Mouse (Mus musculus): ENCODE results near the gene Gdf11.

The Gdf11 gene

DNA sequence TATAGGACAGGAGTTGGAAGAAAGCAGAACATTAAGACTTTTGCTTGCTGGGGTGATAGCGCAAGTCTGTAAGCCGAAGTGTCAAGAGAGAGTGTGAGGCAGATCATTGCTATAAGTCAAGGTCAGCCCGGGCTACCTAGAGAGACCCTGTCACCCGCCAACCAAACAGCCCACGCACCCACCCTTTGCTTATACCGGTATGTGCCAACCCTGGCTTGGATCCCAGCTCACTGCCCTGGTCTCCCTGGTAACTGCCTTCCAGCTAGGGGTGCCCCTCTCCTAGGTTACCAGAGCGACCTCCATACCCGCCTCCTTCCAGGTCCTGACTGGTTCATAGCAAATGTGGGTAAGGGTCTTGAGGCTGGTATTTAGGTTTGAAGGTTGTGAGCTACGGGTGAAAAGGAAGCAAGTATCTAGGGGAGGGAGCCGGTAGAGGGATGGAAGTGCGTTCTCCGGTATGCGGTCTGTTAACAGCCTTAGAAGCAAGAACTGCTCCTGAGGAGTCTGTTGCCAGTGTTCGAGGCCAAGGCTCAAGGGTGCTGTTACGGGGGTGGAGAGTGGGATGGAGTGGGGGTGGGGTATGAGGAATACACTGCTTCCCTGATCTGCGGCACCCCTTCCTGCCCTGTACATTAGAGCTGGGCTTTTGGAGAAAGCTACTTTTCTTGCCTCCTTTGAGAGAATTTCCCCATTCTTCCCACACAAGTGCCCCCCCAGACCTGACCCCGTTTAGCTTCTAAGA is 4.6 kb upstream of the Gdf11 start:
- DNase-seq (ENCODE audit: low spot score in 2 of 2): no peak

DNA sequence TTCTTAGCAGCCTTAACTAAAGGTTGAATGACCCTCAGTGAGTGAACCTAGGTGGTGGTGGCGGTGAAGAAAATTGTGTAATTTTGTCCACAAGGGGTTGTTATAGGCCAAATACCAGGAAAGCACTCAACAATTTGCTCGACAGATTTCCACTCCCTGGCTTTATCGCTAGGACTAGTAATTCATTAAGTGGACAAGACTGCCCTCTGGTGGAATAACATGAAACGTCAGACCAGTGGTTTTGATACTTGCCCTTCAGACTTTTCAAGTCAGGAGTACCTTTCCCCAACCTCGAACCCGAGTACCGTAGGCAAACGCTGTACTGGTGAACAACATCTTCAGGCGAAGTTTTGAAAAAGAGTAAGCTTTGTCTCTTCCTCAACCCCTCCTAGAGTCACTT is 3.9 kb upstream of the Gdf11 start:
- peak in 1 of 2 experiments; percentile 62 for DNase-seq (ENCODE audit: low spot score in 2 of 2)

DNA sequence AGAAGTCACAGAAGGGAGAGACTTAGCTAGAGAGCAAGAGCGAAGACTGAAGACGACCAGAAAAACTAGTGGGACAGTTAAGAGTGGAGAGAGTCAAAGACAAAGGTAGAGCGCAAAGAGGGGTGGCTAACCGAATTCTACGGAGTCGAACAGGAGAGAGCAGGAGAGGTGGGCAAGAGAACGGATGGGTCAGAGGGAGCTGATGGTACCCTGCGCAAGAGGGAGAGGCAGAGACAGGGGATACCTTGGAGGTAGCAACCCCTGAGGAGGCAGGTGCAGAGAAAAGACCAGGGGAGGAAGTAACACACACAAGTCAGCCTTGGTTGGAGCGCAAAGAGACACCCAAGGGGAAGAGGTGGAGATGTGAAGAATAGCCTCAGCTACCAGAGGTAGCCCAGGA is 728 bp upstream of the Gdf11 start:
- DNase-seq (ENCODE audit: low spot score in 2 of 2): no peak

DNA sequence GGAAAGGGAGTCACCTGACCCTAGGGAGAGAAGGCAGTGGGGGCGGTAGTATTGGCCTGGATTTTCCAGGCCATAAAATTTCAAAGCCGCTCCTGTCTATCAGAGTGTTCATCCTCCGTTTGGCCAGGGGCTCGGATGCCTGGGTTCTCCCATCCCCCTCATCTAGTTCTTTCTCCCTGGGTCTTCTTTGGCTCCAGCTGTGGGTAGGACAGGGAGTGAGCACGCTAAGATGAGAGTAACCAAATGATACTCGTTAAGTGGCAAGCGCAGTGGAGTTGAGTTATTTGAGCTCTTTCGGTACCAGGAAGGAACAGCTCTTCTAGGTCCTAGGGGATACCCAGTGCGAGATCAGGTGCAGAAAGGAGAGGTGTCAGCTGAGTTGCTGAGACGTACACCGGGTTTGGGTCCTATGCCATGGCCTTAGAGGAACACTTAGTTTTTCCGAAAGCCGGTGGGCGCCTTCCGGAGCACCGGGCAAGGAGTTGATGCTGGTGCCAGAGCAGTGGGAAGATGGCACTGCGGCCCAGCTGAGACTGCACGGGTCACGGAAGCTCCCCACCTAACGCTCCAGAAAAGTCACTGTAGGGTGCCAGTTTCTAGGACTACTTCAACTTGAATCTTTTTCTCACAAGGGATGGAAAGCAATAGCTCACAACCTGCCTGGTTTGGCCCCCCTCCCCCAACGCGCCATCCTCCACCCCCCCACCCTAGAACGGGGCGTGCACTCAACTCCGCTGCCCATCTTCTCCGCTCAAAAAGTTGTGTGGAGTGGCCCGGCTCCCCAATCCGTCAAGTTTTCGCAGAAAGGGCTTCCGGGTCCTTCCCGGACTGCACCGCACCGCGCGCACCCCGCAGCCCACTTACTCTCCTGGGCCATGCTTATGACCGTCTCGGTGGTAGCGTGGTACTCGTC is 879 bp downstream of the Gdf11 start:
- DNase-seq (ENCODE audit: low spot score in 2 of 2): no peak

DNA sequence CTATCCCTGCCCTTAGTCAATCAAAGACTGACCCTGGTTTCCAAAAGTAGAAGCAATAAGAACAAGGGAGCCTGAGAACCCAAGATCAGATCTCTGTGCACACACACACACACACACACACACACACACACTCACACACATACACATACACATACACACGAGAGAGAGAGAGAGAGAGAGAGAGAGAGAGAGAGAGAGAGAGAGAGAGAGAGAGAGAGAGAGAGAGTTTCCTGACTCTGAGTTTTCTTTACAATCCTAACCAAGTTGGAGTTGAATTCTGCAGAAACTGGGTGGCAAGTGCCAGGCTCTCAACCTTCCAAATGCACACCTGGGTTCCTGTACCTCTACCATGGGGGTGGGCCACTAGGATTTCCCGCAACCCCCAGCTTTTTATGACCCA is 1.7 kb downstream of the Gdf11 start:
- DNase-seq (ENCODE audit: low spot score in 2 of 2): no peak

DNA sequence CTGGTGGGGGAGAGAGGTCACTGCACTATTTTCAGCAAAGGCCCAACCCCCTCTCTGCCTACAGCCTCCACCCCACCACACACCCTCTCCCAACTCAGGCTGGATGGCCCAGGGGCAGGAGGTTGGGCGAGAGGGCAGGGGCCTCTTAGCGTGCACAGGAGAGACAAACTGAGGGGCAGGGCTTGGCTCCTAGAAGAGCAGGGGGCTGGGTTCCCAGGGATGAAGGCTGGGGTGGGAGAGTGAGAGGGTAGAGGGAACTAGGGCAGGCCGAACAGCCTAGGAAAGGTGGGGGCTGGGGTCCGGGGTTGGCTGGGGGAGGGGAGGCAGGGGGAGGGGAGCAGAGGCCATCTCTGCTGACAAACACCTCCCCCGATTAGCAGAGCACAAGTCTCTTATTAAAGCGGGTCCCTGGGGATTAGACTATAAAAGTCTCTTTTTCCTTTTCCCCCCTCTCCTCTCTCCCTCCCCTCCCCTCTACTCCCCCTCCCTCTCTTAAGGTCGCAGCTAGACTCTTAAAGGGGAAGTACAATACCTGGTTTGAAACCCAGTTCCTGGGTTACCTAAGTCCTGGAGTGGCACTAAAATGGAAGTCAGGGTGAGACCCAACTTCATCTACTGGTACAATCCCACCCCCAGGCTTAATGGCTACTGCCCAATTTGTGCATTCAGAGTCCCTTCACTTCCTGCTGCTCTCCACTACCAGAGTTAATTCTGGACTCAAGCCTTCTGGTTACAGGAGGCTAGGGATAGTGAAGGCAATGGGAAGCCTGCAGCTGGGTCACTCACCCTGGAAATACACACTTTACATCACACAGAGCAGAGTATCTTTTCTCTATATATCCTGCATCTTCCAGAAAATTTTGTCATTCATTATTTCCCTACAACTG is 2.3 kb downstream of the Gdf11 start:
- DNase-seq (ENCODE audit: low spot score in 2 of 2): no peak

DNA sequence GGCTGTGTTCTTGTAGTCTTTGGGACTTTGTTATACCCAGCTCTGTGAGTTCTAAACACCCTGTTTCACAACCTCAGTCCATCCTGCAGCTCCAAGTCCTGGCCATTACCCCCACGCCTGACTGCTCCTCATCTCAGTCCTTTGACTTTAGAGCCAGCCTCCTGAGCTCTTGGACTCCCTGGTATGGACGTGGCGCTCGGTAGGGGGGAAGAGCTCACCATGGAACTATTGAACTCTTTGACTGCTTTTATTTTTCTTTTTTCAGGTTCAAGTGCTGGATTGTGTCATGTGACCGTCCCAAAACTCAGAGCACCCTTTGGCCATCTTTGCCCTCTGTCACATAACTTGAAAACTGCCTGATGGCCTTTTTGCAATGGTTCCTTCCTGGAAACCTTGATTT is 9.5 kb downstream of the Gdf11 start:
- no peak for DNase-seq (ENCODE audit: low spot score in 2 of 2)

DNA sequence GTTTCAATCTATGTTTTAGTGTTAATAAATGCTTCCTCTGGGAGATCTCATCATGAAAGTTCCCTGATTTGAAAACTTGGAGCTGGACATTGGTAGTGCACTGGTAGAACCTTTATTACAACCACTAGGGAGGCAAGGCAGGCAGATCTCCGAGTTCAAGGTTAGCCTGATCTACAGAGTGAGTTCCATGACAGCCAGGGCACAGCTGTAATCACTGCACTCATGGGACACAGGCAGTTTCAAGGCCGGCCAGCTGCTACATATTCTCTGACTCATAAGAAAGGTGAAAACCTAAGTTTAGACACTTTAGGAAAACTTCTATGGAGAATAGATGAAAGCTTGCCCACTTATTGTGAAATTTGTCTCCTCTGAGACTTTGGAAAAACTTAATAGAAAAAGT is 12.7 kb downstream of the Gdf11 start:
- no peak for DNase-seq (ENCODE audit: low spot score in 2 of 2)

DNA sequence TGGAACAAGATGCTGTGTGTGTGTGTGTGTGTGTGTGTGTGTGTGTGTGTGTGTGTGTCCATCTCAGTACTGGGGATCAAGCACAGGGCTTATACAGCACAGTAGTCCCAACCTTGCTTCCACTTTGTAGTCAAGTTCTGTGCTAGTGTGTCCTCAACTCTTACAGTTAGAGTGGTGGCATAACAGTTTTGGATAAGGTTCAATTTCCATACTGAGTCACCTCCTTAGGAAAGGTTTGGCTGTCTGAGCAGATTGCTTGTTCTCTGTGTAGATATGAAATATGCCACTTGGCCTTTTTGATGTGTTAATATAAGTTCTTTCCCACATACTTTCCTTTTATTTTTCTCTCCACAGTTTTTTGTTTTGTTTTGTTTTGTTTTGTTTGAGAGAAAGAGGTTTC is 13.2 kb downstream of the Gdf11 start:
- no peak for DNase-seq (ENCODE audit: low spot score in 2 of 2)

DNA sequence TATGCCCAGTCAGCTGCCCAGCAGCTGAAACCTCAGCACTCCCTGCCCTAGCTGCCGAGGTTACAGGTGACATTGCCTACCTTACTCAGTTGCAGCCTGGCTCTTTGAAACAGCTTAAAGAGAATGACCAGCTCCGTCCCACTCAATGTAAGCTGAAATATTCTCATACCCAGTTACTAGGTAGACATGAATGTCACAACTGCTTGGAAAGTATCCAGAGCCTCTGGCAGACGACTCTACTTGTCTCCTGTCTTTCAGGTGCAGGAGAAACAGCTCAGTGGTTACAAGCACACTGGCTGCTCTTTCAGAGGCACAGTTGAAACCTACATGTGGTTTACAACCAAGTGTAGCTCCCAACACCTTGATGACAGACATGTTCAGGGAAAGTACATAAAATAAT is 21.2 kb downstream of the Gdf11 start:
- DNase-seq (ENCODE audit: low spot score in 2 of 2): no peak

DNA sequence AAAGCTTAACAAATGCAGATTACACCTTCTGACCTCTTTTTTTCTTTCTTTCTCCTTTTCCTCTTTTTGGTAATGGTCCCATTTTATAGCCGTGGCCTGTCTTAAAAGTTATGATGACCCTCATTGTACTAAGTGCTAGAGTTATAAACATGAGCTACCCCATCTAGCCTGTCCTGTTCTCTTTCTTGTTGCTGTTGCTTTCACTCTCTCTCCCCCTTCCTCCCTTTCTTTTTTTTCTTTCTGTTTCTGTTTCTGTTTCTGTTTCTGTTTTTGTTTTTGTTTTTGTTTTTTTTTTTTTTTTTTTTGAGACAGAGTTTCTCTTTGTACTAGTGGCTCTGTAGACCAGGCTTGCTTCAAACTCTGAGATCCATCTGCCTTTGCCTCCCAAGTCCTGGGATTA is 25.0 kb downstream of the Gdf11 start:
- DNase-seq (ENCODE audit: low spot score in 2 of 2): no peak

DNA sequence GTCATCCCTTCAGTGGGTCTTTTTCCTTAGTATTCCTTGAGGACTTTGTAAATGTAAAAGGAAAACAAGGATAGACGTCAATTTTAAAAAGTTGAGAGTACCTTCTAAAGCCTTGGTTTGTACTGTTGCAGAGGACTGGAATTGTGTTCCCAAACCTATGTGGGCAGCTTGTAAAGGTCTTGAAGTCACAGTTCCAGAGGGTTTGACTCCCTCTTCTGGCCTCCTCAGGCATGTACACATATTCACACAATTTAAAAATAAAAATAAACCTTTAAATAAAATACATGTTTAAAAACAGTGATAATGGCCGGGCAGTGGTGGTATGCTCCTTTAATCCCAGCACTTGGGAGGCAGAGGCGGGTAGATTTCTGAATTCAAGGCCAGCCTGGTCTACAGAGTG is 25.5 kb downstream of the Gdf11 start:
- DNase-seq (ENCODE audit: low spot score in 2 of 2): no peak

DNA sequence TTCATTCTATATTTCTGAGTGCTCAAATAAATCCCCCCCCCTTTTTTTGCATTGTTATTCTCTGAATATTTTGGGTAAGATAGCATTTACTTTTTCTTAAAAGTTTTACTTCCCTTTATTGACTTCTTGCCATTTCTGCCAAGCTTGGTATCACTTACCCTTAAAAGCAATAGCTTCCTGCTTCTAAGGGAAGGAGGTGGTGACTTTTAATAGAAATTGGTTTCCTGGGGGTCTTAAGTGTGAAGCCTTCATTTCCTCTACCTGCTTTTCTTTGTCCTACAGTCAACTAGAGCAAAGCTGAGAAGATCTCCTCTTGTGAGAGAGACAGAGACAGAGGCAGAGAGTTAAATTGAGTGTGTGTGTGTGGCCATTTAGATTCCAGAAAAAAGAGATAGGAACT is 30.3 kb downstream of the Gdf11 start:
- DNase-seq (ENCODE audit: low spot score in 2 of 2): no peak

DNA sequence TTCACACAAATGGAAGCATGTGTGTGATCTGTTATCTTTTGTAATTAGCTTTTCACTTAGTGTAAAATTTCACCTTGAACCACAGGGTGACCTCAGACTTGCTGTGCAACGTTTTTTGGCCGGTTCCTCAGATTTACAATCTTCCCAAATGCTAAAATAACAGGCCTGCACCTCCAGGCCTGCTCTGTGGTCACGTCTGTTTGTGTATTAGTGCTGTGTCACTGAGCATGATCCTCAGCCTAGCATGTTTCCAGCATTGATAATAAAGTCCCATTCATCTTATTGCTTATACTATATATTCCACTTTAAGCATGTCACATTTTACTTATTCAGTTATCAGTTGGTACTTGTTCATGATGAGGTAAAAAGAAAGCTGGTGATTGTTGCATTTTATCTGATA is 41.2 kb downstream of the Gdf11 start:
- DNase-seq (ENCODE audit: low spot score in 2 of 2): no peak

DNA sequence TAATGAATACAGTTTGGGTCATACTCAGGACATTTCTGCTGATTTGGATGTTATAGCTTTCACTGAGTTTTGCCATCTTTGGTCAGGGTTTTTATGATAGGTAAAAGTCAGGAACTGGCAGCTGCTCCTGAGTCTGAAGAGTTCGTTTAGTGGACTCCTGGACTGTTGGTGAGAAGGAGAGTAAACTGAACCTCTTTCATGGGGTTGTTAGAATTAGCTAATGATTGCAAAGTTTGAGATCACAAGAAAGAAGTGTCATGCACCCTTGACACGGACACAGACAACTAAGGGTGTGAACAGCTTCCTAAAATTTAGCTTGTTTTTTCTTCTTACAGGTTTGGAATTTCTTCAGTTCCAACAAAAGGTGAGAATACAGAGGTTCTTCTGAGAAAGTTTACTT is 43.1 kb downstream of the Gdf11 start:
- no peak for DNase-seq (ENCODE audit: low spot score in 2 of 2)

DNA sequence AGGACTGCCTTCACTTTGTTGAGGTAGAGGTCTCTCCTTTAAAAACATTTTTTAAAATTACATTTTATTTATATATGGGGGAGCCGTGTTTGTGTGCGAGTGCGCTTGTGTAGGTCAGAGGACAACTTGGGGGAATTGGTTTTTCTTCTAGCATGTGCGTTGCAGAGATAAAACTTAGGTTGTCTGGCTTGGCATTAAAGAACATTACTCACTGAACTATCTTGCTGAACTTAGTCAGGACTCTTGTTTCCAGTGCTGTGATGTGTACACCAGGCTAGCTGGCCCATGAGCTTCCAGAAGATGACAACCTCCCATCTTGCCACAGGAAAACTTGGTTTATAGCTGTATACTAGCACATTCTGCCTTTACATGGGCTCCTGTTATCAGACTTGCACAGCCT is 44.9 kb downstream of the Gdf11 start:
- no peak for DNase-seq (ENCODE audit: low spot score in 2 of 2)

DNA sequence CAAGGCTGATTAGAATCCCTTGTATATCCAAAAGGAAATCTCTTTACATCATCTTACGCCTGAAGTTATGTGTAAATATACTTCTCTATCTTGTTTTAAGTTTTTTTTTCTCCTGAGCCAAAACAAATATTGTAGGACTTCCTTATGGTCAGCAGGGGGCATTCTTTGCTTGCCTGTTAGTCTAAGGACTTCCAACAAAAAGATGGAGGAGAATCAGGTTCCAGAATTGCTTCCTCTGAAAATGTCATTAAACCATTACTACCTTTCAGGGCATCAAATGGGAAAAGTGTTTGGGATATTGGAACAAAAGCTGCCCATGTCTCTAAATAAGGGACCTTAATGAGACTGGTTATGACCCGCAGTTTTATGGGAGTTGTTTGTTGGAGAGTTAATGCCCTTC is 46.0 kb downstream of the Gdf11 start:
- no peak for DNase-seq (ENCODE audit: low spot score in 2 of 2)

DNA sequence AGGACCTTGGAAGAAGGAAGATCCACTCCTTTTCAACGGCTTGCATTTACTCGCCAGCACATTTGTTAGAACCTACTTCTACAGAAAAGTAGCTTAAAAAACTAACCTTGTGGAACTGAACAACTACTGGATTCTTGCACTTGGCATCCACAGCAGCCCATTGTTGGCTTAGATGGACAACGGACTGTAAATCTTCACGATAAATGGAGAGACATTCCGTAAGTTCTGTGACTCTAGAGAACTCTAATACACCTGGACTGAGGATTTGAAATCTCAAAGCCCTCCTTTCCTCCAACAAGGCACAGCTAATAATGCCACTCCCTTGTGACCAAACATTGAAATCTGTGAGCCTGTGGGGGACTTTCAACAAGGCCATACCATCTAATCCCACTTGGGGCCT is 48.3 kb downstream of the Gdf11 start:
- DNase-seq (ENCODE audit: low spot score in 2 of 2): no peak

DNA sequence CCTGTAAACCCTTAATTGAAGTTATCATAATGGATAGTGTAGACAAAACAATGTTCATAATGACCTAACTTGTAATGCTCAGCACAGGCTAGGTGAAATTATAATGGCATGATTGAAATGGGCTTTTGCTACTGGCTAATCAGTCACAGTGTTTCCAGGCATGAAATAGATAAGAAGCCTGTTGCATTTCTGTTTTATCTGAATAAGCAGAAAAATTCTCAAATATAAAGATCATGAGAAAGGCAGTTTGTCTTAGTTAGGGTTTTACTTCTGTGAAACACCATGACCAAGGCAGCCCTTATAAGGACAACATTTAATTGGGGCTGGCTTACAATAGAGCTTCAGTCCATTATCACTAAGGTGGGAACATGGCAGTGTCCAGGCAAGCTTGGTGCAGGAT is 50.9 kb downstream of the Gdf11 start:
- DNase-seq (ENCODE audit: low spot score in 2 of 2): no peak

DNA sequence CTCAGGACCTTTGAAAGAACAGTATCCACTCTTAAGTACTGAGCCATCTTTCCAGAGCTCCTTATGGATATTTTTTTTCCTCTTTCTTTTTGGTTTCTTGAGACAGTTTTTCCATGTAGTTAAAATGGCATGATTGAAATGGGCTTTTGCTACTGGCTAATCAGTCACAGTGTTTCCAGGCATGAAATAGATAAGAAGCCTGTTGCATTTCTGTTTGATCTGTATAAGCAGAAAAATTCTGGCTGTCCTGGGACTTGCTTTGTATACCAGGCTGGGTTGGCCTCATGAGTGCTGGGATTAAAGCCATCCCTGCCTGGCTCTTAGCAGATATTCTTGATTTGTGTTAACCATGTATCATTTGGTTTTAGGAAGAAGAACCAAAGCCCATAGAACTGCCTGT is 52.1 kb downstream of the Gdf11 start:
- no peak for DNase-seq (ENCODE audit: low spot score in 2 of 2)

DNA sequence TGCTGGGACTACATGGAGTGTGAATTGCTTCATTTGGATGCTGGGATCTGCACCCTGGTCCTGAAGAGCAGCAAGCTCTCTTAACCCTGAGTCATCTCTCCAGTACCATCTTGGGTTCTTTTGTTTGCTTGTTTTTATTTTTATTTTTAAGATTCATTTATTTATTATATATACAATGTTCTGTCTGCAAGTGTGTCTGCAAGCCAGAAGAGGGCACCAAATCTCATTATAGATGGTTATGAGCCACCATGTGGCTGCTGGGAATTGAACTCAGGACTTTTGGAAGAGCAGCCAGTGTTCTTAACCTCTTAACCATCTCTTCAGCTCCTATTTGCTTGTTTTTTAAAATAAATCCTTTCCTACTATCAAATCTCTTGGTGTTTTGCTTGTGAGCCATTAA is 54.1 kb downstream of the Gdf11 start:
- no peak for DNase-seq (ENCODE audit: low spot score in 2 of 2)

All from spleen, postnatal 14 days (tissue).